Mouse (Mus musculus): Measurements from ENCODE around the gene Specc1l. TPM values are rescaled to one million over a fixed set of nuclear protein-coding genes. Genes with fewer than 3 reads are reported as not detected.

Gene Specc1l
- total and polyA plus RNA-seq, 3 experiments: 17.9 to 39.6 (median 37.9) TPM

DNA sequence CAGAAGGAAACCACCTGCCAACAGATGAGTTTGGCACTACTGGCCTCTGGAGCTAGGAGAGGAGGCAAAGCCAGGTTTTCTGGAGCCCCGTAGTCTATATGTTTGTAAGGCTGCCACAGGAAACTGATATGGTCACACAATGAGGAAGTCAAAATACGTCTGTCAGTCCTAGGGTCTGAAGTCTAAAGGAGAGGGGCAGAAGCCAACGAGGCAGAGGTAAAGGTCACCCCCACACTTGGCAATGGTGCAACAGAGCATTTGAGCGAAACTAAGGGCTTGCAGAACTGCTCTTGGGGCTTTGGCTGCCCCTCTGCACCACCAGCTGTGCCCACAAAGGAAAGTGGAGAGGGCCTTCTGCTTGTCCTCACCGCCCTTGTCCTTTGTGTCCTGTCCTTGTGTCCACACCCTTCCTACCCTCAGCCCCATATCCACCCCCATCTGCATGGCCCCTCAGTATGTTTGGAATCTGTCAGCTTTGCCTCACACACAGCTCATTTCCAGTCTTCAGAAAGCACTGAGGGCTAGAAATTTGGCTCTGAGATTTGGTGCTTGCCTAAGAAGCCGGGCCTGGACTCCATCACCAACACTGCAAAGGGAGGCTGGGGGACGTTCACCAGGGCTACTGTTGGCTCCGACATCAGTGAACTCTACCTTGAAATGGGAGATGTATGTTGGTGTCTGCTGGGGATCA is 24.4 kb upstream of the Specc1l start:
- Histone ChIP-seq H3K4me1 (ENCODE audit: control insufficient read depth, insufficient read depth, low read length) (no peaks in the 10 kb centered on the region; the same call in 1 of the 2 replicates), H3K27me3 (ENCODE audit: control insufficient read depth, insufficient read depth, low read length) (no peaks in the 10 kb centered on the region), H3K79me2 (replicated peaks; ENCODE audit: control insufficient read depth, insufficient read depth, low read length) (no peaks in the 10 kb centered on the region), H3K36me3 (ENCODE audit: control insufficient read depth, insufficient read depth, low read length) (no peaks in the 10 kb centered on the region), H3K9ac (ENCODE audit: low read depth, low read length) (no peak overlapping the region), H3K27ac (no peak overlapping the region), H3K4me3 (no peak overlapping the region)
- TF ChIP-seq POLR2A (IDR thresholded peaks at IDR 0.05; ENCODE audit: insufficient read depth, low read depth, low read length): no peak
- TF ChIP-seq EP300 (IDR thresholded peaks at IDR 0.05; ENCODE audit: insufficient read depth, low read depth, low read length): no peak
- no peak for TF ChIP-seq CTCF (IDR thresholded peaks at IDR 0.05)
- DNase-seq: no peak
- intact Hi-C loops (cut with DNase I): no loop called here
- WGBS: 51% methylated on average over 8 of the region's 8 CpGs

DNA sequence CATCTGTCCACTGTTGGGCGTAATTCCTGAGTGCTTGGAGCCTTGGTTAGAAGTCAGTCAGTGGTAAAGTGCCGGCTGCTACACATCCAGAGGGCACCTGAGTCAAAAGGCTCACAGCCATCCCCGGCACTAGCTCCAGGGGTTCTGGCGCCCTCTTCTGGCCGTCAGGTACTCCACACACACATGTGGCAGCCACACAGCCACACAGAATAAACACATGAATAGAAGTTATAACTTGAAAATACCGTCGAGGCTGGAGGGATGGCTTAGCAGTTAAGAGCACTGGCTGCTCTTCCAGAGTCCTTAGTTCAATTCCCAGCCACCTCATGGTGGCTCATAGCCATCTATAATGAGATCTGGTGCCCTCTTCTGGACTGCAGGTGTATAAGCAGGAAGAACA is 20.2 kb upstream of the Specc1l start:
- H3K4me1 ChIP-seq (ENCODE audit: control insufficient read depth, insufficient read depth, low read length): no peaks in the 10 kb centered on the region; the same call in 1 of the 2 replicates
- no peak overlapping the region for H3K4me3 ChIP-seq
- DNase-seq: no peak
- no peak overlapping the region for H3K9ac ChIP-seq (ENCODE audit: low read depth, low read length)
- H3K79me2 ChIP-seq (replicated peaks; ENCODE audit: control insufficient read depth, insufficient read depth, low read length): no peaks in the 10 kb centered on the region
- no peaks in the 10 kb centered on the region for H3K36me3 ChIP-seq (ENCODE audit: control insufficient read depth, insufficient read depth, low read length)
- TF ChIP-seq CTCF (IDR thresholded peaks at IDR 0.05): peak; percentile 38
- TF ChIP-seq EP300 (IDR thresholded peaks at IDR 0.05; ENCODE audit: insufficient read depth, low read depth, low read length): no peak
- intact Hi-C loops (cut with DNase I): no loop called here
- WGBS: 52% methylated on average over 7 of the region's 7 CpGs
- H3K27me3 ChIP-seq (ENCODE audit: control insufficient read depth, insufficient read depth, low read length): no peaks in the 10 kb centered on the region
- no peak overlapping the region for H3K27ac ChIP-seq

DNA sequence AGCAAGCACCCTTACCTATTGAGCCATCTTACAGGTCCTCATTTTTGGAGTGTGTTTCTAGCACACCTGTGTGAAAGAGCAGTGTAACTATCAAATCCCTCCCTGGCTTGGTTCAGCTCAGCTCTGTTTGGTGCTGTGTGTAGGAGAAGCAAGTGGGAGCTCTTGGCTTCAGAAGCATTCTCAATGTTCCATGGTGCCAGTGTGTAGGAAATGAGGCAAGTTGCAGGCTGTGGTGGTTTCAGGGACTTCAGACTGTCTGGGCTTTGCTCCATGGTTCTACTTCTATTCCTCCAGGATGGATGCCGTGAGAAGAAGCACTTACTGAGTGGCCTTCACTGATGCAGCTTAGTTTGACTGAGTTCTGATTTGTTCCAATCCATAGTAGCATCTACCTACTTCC is 14.1 kb upstream of the Specc1l start:
- no peak for TF ChIP-seq EP300 (IDR thresholded peaks at IDR 0.05; ENCODE audit: insufficient read depth, low read depth, low read length)
- no peak for TF ChIP-seq POLR2A (IDR thresholded peaks at IDR 0.05; ENCODE audit: insufficient read depth, low read depth, low read length)
- no peak for TF ChIP-seq CTCF (IDR thresholded peaks at IDR 0.05)
- 70% methylated on average over 1 of the region's 1 CpGs for WGBS

DNA sequence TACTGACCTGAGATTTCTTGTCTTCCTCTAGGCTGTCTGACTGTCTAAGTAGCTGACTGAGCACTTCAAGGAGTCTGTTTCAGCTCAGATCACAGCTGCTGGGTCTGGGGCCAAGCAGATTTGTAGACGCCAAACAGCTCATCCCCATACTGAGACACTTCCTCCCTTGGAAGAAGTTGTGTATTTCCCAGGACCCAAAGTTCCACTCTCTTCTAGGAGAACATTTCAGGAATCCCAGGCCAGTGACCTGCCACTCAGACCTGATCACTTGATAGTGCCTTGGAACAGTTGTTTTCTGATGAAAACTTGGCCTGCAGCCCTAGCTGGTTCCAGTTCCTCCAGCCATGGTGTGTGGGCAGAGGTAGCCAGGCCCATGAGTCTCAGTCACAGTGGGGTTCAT is 11.1 kb upstream of the Specc1l start:
- TF ChIP-seq EP300 (IDR thresholded peaks at IDR 0.05; ENCODE audit: insufficient read depth, low read depth, low read length): no peak
- no peak for TF ChIP-seq POLR2A (IDR thresholded peaks at IDR 0.05; ENCODE audit: insufficient read depth, low read depth, low read length)
- no peak for TF ChIP-seq CTCF (IDR thresholded peaks at IDR 0.05)
- intact Hi-C loops (cut with DNase I): no loop called here
- Histone ChIP-seq H3K9ac (ENCODE audit: low read depth, low read length) (no peak overlapping the region), H3K36me3 (ENCODE audit: control insufficient read depth, insufficient read depth, low read length) (no peaks in the 10 kb centered on the region), H3K79me2 (replicated peaks; ENCODE audit: control insufficient read depth, insufficient read depth, low read length) (no peaks in the 10 kb centered on the region), H3K4me1 (ENCODE audit: control insufficient read depth, insufficient read depth, low read length) (no peaks in the 10 kb centered on the region), H3K4me3 (no peak overlapping the region), H3K27me3 (ENCODE audit: control insufficient read depth, insufficient read depth, low read length) (no peaks in the 10 kb centered on the region), H3K27ac (no peak overlapping the region)
- WGBS: 58% methylated on average over 1 of the region's 1 CpGs
- DNase-seq: no peak

More for the DNA sequence above, 14.1 kb upstream of the Specc1l start:
- H3K4me3 ChIP-seq: no peak overlapping the region
- no peak overlapping the region for H3K27ac ChIP-seq
- intact Hi-C loops (cut with DNase I): no loop called here
- H3K36me3 ChIP-seq (ENCODE audit: control insufficient read depth, insufficient read depth, low read length): no peaks in the 10 kb centered on the region
- no peaks in the 10 kb centered on the region for H3K27me3 ChIP-seq (ENCODE audit: control insufficient read depth, insufficient read depth, low read length)
- no peak for DNase-seq
- H3K79me2 ChIP-seq (replicated peaks; ENCODE audit: control insufficient read depth, insufficient read depth, low read length): no peaks in the 10 kb centered on the region
- no peaks in the 10 kb centered on the region for H3K4me1 ChIP-seq (ENCODE audit: control insufficient read depth, insufficient read depth, low read length)
- no peak overlapping the region for H3K9ac ChIP-seq (ENCODE audit: low read depth, low read length)

DNA sequence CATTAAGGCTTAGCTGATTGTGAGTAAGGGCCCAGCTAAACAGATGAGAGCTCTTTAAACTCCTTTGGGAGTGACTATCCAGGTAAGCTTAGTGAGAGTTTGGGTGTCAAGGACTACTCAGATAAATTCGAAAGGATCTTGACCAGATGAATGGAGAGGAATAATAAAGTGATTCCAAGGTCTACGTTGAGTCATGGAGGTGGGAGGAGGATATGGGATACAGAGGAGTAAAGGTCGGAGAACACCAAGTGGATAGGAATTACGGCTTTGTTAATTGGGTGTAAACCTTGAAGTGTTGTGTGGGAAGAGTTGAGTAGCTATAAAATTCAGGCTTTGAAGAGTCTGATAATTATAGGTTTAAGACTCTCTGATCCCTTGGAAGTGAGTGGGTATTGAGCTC is 5.7 kb upstream of the Specc1l start:
- H3K4me1 ChIP-seq (ENCODE audit: control insufficient read depth, insufficient read depth, low read length): no peaks in the 10 kb centered on the region
- H3K9ac ChIP-seq (ENCODE audit: low read depth, low read length): no peak overlapping the region
- 79% methylated on average over 4 of the region's 4 CpGs for WGBS
- H3K36me3 ChIP-seq (ENCODE audit: control insufficient read depth, insufficient read depth, low read length): no peaks in the 10 kb centered on the region
- no peaks in the 10 kb centered on the region for H3K27me3 ChIP-seq (ENCODE audit: control insufficient read depth, insufficient read depth, low read length)
- DNase-seq: no peak
- no peak overlapping the region for H3K4me3 ChIP-seq
- H3K79me2 ChIP-seq (replicated peaks; ENCODE audit: control insufficient read depth, insufficient read depth, low read length): no peaks in the 10 kb centered on the region
- H3K27ac ChIP-seq: no peak overlapping the region
- TF ChIP-seq EP300 (IDR thresholded peaks at IDR 0.05; ENCODE audit: insufficient read depth, low read depth, low read length): no peak
- TF ChIP-seq POLR2A (IDR thresholded peaks at IDR 0.05; ENCODE audit: insufficient read depth, low read depth, low read length): no peak
- no peak for TF ChIP-seq CTCF (IDR thresholded peaks at IDR 0.05)
- intact Hi-C loops (cut with DNase I): no loop called here

DNA sequence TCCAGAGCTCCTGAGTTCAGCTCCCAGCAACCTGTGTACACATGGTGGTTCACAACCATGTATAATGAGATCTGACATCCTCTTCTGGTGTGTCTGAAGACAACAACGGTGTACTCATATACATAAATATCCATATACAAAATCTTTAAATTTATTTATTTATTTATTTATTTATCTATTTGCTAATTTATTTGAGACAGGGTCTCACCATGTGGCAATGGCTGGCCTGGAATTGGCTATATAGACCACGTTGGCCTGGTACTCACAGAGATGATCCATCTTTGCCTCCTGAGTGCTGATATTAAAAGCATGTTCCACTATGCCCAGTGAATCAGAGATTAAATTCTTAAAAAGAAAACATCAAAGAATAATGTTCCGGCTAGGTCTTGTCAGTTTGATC is 1.0 kb upstream of the Specc1l start:
- Histone ChIP-seq H3K9ac (ENCODE audit: low read depth, low read length) (no peak overlapping the region), H3K79me2 (replicated peaks; ENCODE audit: control insufficient read depth, insufficient read depth, low read length) (peaks cover 6% of the 10 kb centered on the region), H3K4me1 (ENCODE audit: control insufficient read depth, insufficient read depth, low read length) (peaks cover 5% of the 10 kb centered on the region), H3K36me3 (ENCODE audit: control insufficient read depth, insufficient read depth, low read length) (peaks cover 4% of the 10 kb centered on the region; the same call in 1 of the 2 replicates), H3K27ac (no peak overlapping the region), H3K4me3 (no peak overlapping the region), H3K27me3 (ENCODE audit: control insufficient read depth, insufficient read depth, low read length) (no peaks in the 10 kb centered on the region)
- WGBS: 89% methylated on average over 3 of the region's 3 CpGs
- intact Hi-C loops (cut with DNase I): no loop called here
- no peak for DNase-seq
- TF ChIP-seq POLR2A (IDR thresholded peaks at IDR 0.05; ENCODE audit: insufficient read depth, low read depth, low read length): no peak
- TF ChIP-seq EP300 (IDR thresholded peaks at IDR 0.05; ENCODE audit: insufficient read depth, low read depth, low read length): no peak
- TF ChIP-seq CTCF (IDR thresholded peaks at IDR 0.05): no peak

Measured in heart, adult 2 months (tissue).